Mouse (Mus musculus): ENCODE data around the gene Kcnmb1.

Gene Kcnmb1

DNA sequence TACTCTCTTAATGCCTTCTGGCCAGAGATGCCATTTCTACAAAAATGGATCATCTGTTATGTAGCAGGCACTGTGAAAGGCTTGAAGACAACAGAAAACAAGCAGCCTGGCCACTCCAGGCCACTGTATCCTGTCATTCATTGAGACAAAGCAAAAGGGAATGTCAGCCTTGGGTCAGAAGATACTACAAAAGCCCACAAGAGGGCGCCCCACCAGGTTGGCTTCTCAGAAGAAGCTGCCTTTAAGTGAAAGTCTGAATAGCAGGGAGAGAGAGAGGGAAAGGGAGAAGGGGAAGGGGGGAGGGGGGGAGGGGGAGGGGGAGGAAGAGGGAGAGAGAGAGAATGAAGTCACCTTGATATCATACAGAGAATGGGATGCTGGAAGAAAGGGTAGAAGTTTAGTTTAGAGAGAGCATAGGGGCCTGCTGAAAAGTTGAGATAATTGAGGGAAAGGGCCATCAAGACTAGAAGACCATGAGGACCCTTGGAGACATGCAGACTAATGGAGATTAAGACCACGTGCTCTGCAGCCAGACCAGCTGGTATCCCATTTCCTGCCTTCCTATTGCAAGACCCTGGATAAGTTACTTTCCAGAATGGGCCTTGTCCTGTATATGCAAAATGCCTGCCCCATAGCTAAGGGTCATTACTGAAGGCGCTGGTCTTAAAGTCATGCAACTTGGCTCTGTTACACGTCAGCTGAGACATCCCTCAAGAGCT, 18.6 kb upstream of the Kcnmb1 start:
- peak; percentile 64 for DNase-seq (ENCODE audit: low read depth, low spot score)

DNA sequence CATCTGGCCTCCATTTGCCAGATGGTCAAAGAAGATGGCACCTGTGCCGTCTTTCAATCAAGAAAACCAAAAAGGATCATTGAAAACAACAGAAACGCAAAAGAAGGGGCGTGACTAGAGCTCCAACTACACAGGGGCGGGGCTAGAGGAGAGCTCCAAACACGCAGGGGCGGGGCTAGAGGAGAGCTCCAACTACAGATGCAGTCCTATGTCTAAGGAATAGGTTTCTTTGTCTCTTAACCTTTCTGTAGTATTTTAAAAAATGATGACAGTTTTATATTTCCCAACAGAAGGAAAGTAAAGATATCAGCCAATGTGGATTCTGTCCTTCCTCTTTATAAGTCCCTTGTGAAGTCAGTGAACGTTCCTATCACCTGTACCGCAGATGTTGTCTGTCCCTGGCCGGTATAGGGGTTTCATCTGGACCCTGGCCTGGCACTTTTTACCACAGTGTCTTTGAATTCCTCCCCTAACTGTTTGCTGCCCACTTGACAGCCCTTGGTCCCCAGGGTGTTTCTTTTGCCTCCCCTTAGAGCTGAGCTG, 18.0 kb upstream of the Kcnmb1 start:
- DNase-seq (ENCODE audit: low read depth, low spot score): no peak

DNA sequence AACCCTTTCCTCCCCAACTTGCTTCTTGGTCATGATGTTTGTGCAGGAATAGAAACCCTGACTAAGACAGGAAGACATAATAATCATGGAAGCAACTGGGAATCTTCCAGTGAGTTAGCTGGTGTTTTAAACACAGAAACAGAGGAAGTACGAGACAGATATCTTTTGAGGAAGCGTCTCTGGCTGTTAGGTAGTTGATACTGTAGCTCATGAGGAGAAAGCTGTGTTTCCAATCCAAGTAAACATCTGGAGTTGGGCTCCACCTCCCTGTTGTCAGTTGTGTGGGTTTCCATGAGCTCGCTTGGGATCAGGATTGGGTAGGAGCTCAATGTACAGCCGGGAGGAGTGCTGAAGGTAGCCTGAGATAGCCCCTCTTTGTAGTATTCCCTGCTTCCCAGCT, 16.3 kb upstream of the Kcnmb1 start:
- DNase-seq (ENCODE audit: low read depth, low spot score): no peak

DNA sequence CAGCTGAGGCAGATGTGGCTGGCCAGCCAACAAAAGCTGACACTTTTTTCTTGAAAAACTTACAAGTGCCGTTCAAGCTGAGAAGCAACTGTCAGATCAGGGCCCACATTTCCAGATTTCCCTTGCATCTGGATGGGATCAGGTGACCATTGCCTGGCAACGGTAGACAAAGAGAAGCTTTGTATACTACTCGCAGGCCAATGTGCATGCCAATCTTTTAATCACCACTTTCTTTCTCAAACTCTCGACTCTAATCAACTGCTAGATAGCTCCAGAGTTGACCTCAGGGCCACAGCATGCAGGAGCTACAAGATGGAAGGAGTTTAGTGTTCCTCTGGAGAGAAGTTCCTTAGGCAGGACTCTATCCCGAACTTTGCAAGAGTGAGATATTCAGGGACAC, 11.7 kb upstream of the Kcnmb1 start:
- no peak for DNase-seq (ENCODE audit: low read depth, low spot score)

DNA sequence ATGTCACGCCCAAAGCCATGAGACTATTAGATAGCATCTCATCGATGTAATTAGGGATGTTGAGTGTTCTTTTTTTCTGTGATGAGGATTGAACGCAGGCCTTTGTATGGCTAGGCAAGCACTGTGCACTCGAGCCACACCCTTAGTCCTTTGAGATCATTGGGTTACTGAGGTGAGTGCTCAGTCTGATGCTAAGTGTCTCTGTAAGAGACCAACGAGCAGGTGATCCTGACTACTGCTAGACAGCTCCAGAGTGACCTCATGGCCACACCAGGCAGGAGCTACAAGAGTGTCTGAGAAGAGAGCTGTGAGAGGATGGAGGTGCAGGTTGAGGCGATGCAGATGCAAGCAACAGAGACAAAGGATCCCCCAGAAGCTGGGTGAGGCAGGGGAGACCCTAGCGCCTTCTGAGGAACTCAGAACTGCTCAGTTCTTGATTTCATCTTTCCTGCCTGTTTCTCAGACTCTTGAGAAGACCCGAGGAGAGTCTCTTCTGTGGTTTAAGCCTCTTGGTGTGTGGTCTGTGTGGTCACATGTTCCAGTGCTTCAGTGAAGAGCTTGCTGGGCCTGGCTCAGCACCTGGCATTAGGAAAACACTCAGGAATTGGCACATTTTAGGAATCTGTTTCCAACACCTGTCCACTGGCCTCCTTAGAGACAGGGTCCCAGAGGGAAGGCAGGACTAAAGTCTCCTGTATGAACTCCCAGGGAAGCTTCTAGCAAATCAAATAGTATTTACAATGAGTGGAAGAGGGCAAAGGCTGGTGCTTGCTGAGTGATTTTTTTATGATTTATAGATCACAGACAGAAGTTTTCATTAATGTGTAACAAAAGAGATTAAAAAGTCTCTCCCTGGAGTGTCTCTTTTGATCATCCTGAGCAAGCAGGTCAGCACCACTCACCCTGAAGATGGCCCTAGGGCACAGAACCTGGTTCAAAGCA, 10.9 kb upstream of the Kcnmb1 start:
- no peak for DNase-seq (ENCODE audit: low read depth, low spot score)

DNA sequence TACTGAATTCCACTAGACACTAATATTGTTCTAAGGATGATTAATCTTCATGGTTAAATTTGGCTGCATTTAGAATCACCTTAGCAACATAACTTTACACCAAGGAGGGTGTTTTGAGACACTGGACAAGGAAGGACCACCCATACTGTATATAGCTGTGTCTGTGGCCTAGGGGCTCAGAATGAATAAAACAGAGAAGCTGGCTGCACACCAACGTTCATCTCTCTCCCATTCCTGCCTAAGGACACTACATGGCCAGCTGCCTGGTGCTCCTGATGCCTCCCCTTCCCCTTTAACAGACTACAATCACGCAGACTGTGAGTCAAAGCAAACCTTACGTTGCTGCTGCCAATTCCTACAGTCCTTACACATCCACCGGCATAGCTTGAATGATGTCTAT, 6.8 kb upstream of the Kcnmb1 start:
- DNase-seq (ENCODE audit: low read depth, low spot score): no peak

DNA sequence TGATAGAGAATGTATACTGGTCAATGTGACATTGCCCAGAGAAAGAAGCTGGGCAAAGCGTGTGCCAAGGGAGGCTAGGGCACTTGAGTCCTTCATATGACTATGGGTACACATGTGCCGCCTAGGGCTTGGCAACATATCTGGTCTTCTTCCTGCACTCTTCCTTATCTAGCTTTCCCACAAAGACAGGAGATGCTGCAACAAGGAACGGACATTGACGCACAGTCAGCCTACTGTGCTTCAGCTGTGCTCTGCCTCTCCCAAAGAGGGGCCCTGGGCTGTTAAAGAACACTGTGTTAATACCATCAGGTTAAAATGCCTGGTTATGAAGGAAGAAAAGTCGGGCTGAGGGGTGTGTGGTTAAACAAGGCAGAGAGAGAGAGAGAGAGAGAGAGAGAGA, 6.2 kb upstream of the Kcnmb1 start:
- DNase-seq (ENCODE audit: low read depth, low spot score): no peak

DNA sequence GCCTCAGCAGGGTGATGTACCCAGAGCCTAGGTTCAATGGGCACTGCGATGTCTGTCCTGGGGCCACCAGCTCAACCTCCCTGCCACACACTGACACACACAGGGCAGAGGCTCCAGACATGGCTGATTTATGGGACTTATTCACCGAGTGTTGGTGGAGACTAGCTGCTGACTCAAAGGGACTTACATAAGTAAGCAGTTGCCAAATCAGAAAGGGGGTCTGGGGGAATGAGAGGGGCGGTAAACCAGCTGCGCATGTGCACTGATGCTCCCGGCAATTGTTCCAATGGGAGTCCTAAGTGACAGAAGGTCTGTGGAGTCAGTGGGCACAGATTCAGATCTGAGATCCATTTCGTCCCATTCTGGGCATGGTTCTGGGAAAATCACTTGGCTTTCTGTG, 5.2 kb upstream of the Kcnmb1 start:
- no peak for DNase-seq (ENCODE audit: low read depth, low spot score)

DNA sequence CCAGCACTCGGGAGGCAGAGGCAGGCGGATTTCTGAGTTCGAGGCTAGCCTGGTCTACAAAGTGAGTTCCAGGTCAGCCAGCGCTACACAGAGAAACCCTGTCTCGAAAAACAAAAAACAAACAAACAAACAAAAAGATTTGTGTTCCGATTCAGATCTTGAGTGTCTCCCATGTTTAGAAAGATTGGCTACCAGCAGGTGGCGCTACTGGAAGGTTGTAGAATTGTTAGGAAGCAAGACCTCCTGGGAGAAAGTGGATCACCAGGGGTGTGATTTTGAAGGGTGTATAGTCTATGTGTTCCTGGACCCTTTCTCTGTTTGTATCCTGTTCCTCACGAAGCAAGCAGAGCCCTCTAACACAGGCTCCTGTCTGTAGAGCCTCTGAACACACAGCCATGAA, 4.1 kb upstream of the Kcnmb1 start:
- DNase-seq (ENCODE audit: low read depth, low spot score): peak; percentile 55

DNA sequence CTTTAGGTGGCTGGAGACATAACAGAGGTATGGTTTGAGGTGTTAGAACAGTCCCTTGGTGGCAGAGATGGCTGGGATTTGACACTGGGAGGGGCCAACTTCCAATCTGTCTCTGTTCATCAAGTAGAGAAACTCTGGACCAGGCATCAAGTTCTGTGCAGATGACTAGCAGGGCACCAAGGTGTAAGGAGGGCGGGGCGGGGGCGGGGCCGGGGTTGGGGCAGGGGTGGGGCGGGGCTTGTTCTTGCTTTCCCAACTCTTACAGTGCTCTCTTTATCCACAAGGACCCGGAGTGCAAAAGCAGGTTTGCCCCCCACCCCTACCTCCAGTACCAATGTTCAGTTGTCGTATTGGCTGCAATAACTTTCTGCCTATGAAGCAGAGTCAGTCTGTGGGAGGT, 635 bp upstream of the Kcnmb1 start:
- no peak for DNase-seq (ENCODE audit: low read depth, low spot score)

DNA sequence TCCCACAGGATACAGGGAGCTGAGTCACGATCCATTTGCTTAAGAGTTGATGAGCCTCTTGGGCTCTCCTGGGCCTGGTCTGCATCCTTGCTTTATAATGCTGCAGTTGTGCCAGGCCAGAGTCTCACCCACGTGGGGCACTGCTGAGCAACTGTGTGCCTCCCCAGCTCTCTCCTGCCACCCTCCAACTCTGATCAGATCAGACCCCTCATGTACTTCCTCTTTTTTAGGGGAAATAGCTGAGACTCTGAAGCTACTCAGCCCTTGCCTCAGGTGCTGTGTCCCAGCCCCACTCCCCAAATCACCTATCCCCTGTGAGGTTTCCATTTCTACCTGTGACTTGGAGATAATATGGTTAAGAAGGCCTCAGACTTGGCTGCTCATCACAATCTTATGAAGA, 2.6 kb downstream of the Kcnmb1 start:
- no peak for DNase-seq (ENCODE audit: low read depth, low spot score)

DNA sequence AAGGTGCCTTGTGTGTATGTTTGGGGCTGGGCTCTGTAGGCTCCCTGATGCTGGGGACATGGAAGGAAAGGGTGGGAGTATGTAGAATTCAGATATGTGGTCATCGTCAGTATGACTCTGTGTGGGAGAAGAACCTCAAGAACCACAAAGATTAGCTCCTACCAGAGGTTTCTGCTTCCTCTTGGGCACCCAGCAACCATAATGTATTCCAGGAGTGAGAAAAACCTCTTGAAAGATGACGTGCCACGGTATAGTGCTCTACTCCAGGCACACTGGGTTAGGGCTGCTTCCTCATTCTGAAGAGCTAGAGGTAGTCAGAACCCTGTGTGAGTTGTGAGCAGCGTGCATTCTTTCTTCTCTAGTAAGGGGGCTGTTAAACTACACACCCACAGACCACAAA, 4.9 kb downstream of the Kcnmb1 start:
- DNase-seq (ENCODE audit: low read depth, low spot score): peak; percentile 42

DNA sequence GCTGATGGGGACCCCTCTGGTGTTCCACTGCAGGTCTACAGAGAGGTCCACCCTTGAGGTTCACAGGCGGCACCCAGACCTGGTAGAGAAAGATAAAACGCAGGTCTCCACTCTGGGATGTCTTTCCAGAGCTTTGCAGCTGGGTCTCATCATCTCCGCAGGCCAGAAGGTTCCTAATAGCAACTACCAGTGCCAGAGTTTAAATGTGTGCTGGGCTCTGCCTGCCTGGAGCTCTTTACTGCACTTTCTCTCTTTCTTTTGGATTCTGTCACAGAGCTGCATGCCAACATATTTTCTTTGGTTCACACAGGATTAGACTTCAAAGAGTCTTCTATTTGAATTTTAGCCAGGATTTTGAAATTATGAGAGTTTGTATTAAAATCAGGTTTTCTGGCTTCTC, 6.4 kb downstream of the Kcnmb1 start:
- DNase-seq (ENCODE audit: low read depth, low spot score): no peak

DNA sequence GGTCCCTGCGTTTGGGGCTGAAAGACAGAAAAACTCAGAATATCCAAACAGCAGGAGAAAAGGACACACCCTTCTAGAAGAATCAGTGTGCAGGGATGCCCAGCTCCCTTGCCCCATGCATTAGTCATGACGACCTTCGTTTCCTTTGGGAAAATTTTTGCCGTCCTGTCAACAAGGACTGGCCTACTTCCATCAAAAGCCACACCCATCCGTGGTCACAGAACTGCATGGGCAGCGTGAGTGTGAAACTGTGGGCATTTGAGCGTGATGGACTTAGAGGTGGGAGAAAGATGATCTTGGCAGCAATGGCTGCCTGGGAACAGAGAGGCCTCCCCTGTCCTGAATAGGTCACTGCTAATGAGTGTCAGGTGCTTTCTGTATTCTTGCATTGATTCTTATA, 9.3 kb downstream of the Kcnmb1 start:
- no peak for DNase-seq (ENCODE audit: low read depth, low spot score)

DNA sequence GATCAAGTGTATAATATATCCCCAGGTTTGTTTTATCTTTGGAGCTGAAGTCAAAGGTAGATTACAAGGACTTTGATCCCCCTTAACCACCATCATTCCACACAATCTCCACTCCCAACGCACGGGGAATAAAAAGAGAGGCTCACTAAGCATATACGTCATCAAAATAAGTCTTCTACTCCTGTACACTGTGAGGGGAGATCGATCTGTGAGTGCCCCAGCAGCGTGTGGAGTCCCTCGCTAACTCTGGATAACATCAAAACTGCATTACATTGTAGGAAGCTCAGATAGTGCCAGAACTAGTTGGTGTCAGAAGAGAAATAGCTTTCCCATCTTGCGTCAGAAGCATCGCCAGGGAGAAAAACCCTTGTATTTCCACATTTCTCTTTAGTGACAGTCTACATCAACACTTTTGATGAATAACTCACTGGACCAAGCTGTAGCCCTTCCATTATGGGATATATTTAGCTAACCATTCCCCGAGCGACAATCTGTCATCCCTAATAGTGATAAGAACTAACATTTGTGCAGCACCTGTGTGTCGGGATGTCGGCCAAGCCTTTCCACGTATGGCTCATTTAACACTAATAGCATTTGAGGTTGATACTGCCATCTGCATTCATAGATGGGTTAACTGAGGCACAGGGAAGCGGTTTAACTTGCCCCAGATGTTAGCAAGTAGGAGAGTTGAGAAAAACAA, 11.7 kb downstream of the Kcnmb1 start:
- DNase-seq (ENCODE audit: low read depth, low spot score): no peak

DNA sequence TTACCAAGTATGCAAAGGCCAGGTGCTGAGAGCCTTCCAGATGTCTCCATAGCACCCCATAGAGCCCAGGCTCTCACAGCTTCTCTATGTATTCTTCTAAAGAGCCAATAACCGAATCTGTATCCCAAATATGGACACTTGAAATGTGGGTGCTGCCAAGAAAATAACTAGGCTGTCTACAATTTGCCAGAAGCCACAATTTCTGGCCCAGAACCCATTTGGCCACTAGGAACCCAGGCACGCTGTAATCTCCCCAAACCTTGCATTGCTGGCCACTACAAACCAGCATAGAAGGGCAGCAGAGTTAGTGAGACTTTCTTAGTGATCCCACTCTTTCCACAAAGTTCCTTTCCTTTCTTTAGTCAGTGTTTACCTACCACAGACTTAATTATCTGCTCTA, 12.3 kb downstream of the Kcnmb1 start:
- DNase-seq (ENCODE audit: low read depth, low spot score): no peak

DNA sequence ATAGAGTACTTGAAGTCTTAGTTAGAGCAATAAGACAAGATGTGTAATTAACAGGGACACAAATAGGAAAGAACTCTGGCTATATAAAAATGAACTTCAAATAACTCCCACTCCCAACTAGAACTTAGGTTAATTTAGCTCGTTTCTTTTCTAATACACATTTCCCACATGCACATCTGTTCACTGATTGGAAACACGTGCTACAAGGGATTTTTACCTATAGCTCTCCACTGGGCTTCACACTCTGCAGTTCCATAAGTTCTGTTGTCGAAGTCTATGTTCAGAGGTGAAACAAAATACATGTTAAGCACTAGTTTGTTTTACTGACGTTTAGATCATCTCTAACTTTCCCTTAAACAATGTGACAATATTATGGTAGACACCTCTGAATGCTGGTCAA, 17.3 kb downstream of the Kcnmb1 start:
- DNase-seq (ENCODE audit: low read depth, low spot score): no peak

DNA sequence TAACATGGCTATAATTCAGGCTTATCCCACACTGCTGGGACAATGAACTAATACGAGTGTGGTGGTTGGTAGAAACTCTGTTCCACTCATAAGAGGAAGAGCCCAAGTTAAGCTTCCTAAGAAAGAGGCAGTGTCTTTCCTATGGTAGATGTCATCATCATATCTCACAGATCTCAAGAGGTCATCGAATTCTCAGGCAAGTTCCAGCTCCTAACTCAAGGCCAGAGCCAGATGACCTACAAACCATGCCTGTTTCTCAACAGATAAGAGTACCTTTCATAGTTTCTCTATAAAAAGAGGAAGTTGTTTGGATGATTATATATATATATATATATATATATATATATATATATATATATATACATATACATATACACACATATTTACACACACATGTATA, 23.7 kb downstream of the Kcnmb1 start:
- no peak for DNase-seq (ENCODE audit: low read depth, low spot score)

DNA sequence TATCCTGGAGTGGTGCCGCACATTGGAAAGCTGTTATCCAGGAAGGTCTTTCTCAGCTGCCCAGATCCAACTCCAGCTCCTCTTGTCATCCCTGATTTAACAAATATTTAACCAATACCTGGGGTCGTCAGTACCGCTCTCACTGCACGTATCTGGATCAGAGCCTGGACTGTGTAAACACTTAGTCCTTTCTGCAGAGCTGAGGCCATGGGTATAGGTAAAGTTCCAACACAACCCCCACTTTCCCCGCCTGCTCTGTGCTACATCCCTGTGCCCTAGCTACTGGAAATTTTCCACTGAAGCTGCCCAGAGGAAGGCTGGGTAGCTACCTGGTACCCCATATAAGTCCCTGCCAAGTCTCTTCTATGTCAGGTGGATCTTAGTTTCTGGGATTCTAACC, 27.2 kb downstream of the Kcnmb1 start:
- DNase-seq (ENCODE audit: low read depth, low spot score): no peak

DNA sequence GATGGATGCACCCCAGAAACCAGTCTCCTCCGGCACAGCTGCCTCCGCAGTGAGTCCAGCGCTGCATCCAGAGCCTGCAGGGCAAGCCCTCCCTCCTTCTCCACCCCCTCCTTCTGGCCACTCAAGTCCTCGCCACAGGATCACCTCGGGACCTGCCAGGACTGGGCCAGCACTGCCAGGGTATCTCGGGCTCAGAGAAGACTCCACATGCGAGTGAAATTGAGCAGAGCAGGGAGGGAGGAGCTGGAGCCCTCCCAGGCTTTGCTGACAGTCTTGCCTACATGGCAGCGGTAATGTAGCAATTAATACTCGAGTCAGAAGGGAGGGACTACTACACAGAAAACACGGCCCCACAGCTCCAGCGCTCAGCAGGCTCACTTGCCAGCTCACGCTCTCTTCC, 30.1 kb downstream of the Kcnmb1 start, which contains the start of gene Kcnip1:
Gene Kcnip1, minus strand, starts transcription at position 215 of the 400 bp plus-strand sequence.
- no peak for DNase-seq (ENCODE audit: low read depth, low spot score)

DNA sequence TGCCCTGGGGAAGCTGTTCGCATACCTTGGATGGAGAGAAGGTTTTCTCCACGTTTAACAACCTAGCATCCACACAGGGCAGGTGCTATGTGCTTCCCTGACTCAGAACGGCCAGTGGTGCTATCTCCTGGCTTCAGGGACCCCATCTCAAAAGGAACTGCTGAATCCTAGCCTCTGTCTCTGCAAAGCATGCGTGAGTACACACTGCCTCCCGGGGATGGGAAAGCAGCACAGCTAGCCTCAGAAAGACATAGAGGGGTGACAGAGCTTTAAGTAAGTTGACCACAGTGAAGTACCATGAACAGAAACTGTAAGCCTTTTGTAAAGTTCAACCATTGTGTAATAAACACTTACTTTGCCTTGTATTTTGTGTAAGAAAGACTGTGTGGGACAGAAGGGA, 30.7 kb downstream of the Kcnmb1 start:
- no peak for DNase-seq (ENCODE audit: low read depth, low spot score)

DNA sequence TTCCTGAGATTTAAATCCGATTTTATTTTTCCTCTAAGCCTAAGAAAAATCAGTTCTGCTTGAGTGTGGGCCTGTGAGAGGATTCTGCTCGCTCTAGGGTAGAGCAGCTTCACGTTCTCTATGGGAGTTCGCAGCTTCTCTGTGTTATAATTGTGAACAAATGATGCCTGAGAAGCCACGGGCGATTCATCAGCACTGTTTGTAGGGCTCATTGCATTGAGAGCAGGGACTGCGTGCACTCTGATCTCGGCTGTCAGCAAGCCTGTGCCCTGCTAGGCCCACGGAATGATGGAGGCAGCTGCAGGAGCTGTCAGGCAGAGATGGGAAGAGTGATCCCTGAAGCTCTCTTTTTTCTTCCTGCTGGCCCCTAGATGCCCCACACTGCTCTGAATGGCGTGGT, 35.4 kb downstream of the Kcnmb1 start:
- DNase-seq (ENCODE audit: low read depth, low spot score): no peak
